Mouse (Mus musculus): Measurements from ENCODE around the gene Plin3. TPM values are rescaled to one million over a fixed set of nuclear protein-coding genes. Genes with fewer than 3 reads are reported as not detected.

Gene Plin3
- polyA plus RNA-seq, 1 experiment = 29.3 TPM

- peaks cover 17% of the 10 kb centered on the region for H3K4me1 ChIP-seq (replicated peaks; ENCODE audit: control insufficient read depth, insufficient read depth, low read length)
- DNase-seq = no peak
- 94% methylated on average over 12 of the region's 12 CpGs for WGBS
- TF ChIP-seq POLR2A (IDR thresholded peaks at IDR 0.05; ENCODE audit: control insufficient read depth, extremely low read depth, insufficient read depth, low read length, poor library complexity) (no peak), CTCF (IDR thresholded peaks at IDR 0.05; ENCODE audit: borderline replicate concordance, control insufficient read depth, extremely low read depth, insufficient read depth, low read length, poor library complexity) (no peak)
- H3K27ac ChIP-seq (ENCODE audit: control insufficient read depth, insufficient read depth, low read length) = no peak overlapping the region
- no peaks in the 10 kb centered on the region for H3K36me3 ChIP-seq (ENCODE audit: control insufficient read depth, insufficient read depth, low read length)
- no peak overlapping the region for H3K4me3 ChIP-seq (ENCODE audit: control insufficient read depth, insufficient read depth, low read length)
- no peaks in the 10 kb centered on the region for H3K27me3 ChIP-seq (ENCODE audit: control insufficient read depth, insufficient read depth, low read length)
Measured at GRCm38 (mm10) chr17:56279481-56280155, 13.1 kb downstream of the Plin3 start.

GRCm38 (mm10) chr17:56278340-56278739 lies 14.3 kb downstream of the Plin3 start:
- peaks cover 15% of the 10 kb centered on the region for H3K4me1 ChIP-seq (replicated peaks; ENCODE audit: control insufficient read depth, insufficient read depth, low read length)
- H3K4me3 ChIP-seq (ENCODE audit: control insufficient read depth, insufficient read depth, low read length) = no peak overlapping the region
- no peaks in the 10 kb centered on the region for H3K36me3 ChIP-seq (ENCODE audit: control insufficient read depth, insufficient read depth, low read length)
- WGBS = 94% methylated on average over 5 of the region's 5 CpGs
- no peak overlapping the region for H3K27ac ChIP-seq (ENCODE audit: control insufficient read depth, insufficient read depth, low read length)
- no peaks in the 10 kb centered on the region for H3K27me3 ChIP-seq (ENCODE audit: control insufficient read depth, insufficient read depth, low read length)
- no peak for DNase-seq
- TF ChIP-seq CTCF (IDR thresholded peaks at IDR 0.05; ENCODE audit: borderline replicate concordance, control insufficient read depth, extremely low read depth, insufficient read depth, low read length, poor library complexity) (no peak), POLR2A (IDR thresholded peaks at IDR 0.05; ENCODE audit: control insufficient read depth, extremely low read depth, insufficient read depth, low read length, poor library complexity) (no peak)

DNA sequence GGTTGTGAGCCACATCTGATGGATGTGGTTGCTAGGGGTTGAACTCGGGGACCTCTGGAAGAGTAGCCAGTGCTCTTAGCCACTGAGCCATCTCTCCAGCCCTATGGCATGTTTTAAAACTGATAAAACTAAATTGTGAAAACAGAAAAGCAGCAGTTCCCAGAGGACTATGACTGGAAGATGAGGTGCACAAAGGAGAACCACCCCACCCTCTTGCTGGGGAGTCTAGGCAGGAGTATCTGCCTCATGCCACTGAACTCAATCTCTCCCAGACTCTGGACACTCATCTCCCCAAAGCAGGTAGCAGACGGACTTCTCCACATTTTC lies 15.1 kb downstream of the Plin3 start:
- Histone ChIP-seq H3K27ac (ENCODE audit: control insufficient read depth, insufficient read depth, low read length) (peak overlapping the region; percentile 11; the same call in 1 of the 2 replicates), H3K27me3 (ENCODE audit: control insufficient read depth, insufficient read depth, low read length) (no peaks in the 10 kb centered on the region), H3K36me3 (ENCODE audit: control insufficient read depth, insufficient read depth, low read length) (no peaks in the 10 kb centered on the region), H3K4me1 (replicated peaks; ENCODE audit: control insufficient read depth, insufficient read depth, low read length) (peaks cover 14% of the 10 kb centered on the region), H3K4me3 (ENCODE audit: control insufficient read depth, insufficient read depth, low read length) (no peak overlapping the region)
- no peak for DNase-seq
- 50% methylated on average over 2 of the region's 2 CpGs for WGBS
- TF ChIP-seq POLR2A (IDR thresholded peaks at IDR 0.05; ENCODE audit: control insufficient read depth, extremely low read depth, insufficient read depth, low read length, poor library complexity) (no peak), CTCF (IDR thresholded peaks at IDR 0.05; ENCODE audit: borderline replicate concordance, control insufficient read depth, extremely low read depth, insufficient read depth, low read length, poor library complexity) (no peak)

DNA sequence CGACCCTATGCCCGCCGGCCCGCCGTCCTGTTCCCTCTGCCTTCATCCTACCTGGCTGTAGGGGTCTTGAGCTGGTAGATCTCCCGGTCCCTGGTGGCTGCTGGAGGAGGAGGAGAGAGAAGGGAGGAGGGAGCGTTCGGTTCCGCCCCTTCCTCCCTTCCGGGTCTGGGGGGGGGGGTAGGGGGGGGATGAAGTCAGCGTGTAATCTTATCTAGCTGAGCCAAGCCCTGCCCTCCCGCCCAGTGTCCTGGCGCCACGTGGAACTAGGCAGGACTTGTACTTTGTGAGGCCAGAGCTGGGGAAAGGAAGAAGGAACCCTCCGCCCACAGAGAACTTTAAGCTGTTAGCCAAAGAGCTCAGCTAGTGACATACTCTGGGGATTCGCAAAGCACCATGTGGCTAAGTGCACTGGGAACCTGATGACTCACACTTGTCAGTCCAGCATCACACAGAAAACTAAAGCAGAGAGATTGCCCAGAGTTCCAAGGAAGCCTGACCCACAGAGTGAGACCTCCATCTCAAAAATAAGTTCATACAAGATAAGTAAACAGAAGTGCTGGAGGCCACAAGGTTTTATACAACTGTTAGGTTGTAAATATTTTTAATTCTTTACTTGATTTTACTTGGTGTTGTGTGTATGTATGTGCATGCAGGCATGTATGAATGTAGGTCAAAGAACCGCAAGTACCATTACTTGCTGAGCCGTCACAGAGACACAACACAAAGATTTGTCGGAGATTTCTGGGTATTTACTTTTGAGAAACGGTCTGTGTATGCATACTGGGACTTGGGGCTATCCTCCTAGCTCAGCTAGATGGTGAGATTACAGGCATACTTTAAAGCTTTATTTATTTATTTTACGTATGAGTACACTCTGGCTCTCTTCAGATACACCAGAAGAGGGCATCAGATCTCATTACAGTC lies 15.8 kb downstream of the Plin3 start, which contains the start of gene Ticam1:
TSS of gene Ticam1 (minus strand) at position 144 of the 924 bp plus-strand sequence.
- Histone ChIP-seq H3K27me3 (ENCODE audit: control insufficient read depth, insufficient read depth, low read length) (no peaks in the 10 kb centered on the region), H3K4me3 (ENCODE audit: control insufficient read depth, insufficient read depth, low read length) (peak within 1 kb of the TSS; percentile 85), H3K27ac (ENCODE audit: control insufficient read depth, insufficient read depth, low read length) (peak within 1 kb of the TSS; percentile 66), H3K36me3 (ENCODE audit: control insufficient read depth, insufficient read depth, low read length) (no peaks in the 10 kb centered on the region), H3K4me1 (replicated peaks; ENCODE audit: control insufficient read depth, insufficient read depth, low read length) (peaks cover 14% of the 10 kb centered on the region)
- DNase-seq = peak; percentile 68
- peak; percentile 46; the same call in 1 of the 2 replicates for TF ChIP-seq CTCF (IDR thresholded peaks at IDR 0.05; ENCODE audit: borderline replicate concordance, control insufficient read depth, extremely low read depth, insufficient read depth, low read length, poor library complexity)
- 0 out of 2 replicates have a peak, but pooled peaks have one; percentile 16 for TF ChIP-seq POLR2A (IDR thresholded peaks at IDR 0.05; ENCODE audit: control insufficient read depth, extremely low read depth, insufficient read depth, low read length, poor library complexity)
- whole genome bisulfite sequencing = 3% methylated on average over 21 of the region's 21 CpGs

GRCm38 (mm10) chr17:56275842-56276480 lies 16.7 kb downstream of the Plin3 start:
- peak overlapping the region; percentile 51; the same call in 1 of the 2 replicates for H3K27ac ChIP-seq (ENCODE audit: control insufficient read depth, insufficient read depth, low read length)
- 24% methylated on average over 5 of the region's 5 CpGs for WGBS
- DNase-seq = no peak
- TF ChIP-seq POLR2A (IDR thresholded peaks at IDR 0.05; ENCODE audit: control insufficient read depth, extremely low read depth, insufficient read depth, low read length, poor library complexity) = no peak
- TF ChIP-seq CTCF (IDR thresholded peaks at IDR 0.05; ENCODE audit: borderline replicate concordance, control insufficient read depth, extremely low read depth, insufficient read depth, low read length, poor library complexity) = no peak
- no peaks in the 10 kb centered on the region for H3K27me3 ChIP-seq (ENCODE audit: control insufficient read depth, insufficient read depth, low read length)
- peak overlapping the region; percentile 85 for H3K4me3 ChIP-seq (ENCODE audit: control insufficient read depth, insufficient read depth, low read length)
- H3K36me3 ChIP-seq (ENCODE audit: control insufficient read depth, insufficient read depth, low read length) = no peaks in the 10 kb centered on the region
- peaks cover 14% of the 10 kb centered on the region for H3K4me1 ChIP-seq (replicated peaks; ENCODE audit: control insufficient read depth, insufficient read depth, low read length)

DNA sequence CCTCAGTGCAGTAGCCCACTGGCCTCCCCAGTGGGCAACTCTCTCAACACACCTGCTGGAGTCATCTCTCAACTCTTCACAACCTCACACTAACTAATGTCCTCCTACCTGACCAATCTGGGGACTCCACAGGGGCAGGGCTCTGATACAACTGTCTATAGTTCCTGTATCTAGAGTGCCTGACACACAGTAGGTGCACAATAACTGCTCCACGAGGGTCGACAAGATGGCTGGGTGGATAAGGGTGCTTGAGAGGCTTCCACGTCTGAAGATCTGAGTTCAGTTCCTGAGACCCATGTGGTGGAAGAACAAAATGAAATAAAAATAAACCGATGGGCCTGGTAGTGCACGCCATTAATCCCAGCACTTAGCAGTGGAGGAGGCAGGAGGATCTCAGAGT lies 18.7 kb downstream of the Plin3 start:
- H3K4me1 ChIP-seq (replicated peaks; ENCODE audit: control insufficient read depth, insufficient read depth, low read length) = peaks cover 18% of the 10 kb centered on the region
- DNase-seq = no peak

More for the DNA sequence above, 18.7 kb downstream of the Plin3 start:
- H3K27me3 ChIP-seq (ENCODE audit: control insufficient read depth, insufficient read depth, low read length) = no peaks in the 10 kb centered on the region
- no peaks in the 10 kb centered on the region for H3K36me3 ChIP-seq (ENCODE audit: control insufficient read depth, insufficient read depth, low read length)
- H3K27ac ChIP-seq (ENCODE audit: control insufficient read depth, insufficient read depth, low read length) = no peak overlapping the region
- no peak overlapping the region for H3K4me3 ChIP-seq (ENCODE audit: control insufficient read depth, insufficient read depth, low read length)
- WGBS = 95% methylated on average over 5 of the region's 5 CpGs
- TF ChIP-seq POLR2A (IDR thresholded peaks at IDR 0.05; ENCODE audit: control insufficient read depth, extremely low read depth, insufficient read depth, low read length, poor library complexity) (no peak), CTCF (IDR thresholded peaks at IDR 0.05; ENCODE audit: borderline replicate concordance, control insufficient read depth, extremely low read depth, insufficient read depth, low read length, poor library complexity) (no peak)
